ENCODE assay signal across 9 mouse cellular contexts in the genomic region with DNA sequence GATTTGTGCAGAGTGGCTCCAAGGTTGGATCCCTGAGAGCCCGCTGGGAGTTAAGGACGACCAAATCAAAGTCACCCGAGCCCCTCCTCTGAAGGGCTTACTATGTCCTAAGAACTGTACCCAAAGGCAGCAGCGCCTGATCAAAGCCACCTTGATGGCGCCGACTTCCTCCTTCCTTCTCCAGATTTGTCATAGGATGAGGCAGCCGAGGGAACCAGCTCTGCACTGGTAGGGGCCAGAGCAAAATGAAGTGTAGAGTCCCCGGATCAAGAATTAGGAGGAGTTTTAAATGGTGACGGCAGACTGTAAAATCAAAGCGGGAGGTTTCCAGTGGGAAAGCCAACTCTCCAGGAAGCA. TPM values are rescaled to one million over a fixed set of nuclear protein-coding genes. Genes with fewer than 3 reads are reported as not detected.
DNase-seq lines count a peak whose midpoint lies in the region; ATAC-seq lines count a peak whose summit lies in the region.
"Had no signal": no experiment of that assay in that cellular context is flagged by ENCODE, and none has a peak within 500 bp of the region (broad histone marks: within the 10 kb centered on the region; RNA-seq: fewer than 3 reads in every experiment).

No protein-coding gene starts in this region.

- no peaks in the 10 kb centered on the region for H3K27me3 ChIP-seq in liver, embryonic 11.5 days (replicated peaks; ENCODE audit: control insufficient read depth, insufficient read depth, low read length)
- H3K27me3 ChIP-seq in forebrain, embryonic 11.5 days (ENCODE audit: control insufficient read depth, insufficient read depth, low read length): no peaks in the 10 kb centered on the region
- H3K27me3 ChIP-seq in intestine, embryonic 14.5 days (replicated peaks; ENCODE audit: control insufficient read depth, insufficient read depth, low read length): no peaks in the 10 kb centered on the region
- no peaks in the 10 kb centered on the region for H3K27me3 ChIP-seq in neural tube, embryonic 13.5 days

- H3K4me1 ChIP-seq in liver, embryonic 11.5 days (replicated peaks; ENCODE audit: control insufficient read depth, insufficient read depth, low read length): peaks cover 6% of the 10 kb centered on the region; the same call in 1 of the 2 replicates
- H3K4me1 ChIP-seq in forebrain, embryonic 11.5 days (replicated peaks; ENCODE audit: control insufficient read depth, insufficient read depth, low read length): peaks cover 10% of the 10 kb centered on the region
- peaks cover 13% of the 10 kb centered on the region; the same call in 1 of the 2 replicates for H3K4me1 ChIP-seq in intestine, embryonic 14.5 days (replicated peaks; ENCODE audit: control insufficient read depth, insufficient read depth, low read length)
- peaks cover 24% of the 10 kb centered on the region for H3K4me1 ChIP-seq in neural tube, embryonic 13.5 days (replicated peaks)
- H3K4me1 ChIP-seq: megakaryocyte, embryonic 14.5 days had no signal

- no peak overlapping the region for H3K9ac ChIP-seq in liver, embryonic 11.5 days (ENCODE audit: low read depth, low read length)
- H3K9ac ChIP-seq in forebrain, embryonic 11.5 days (ENCODE audit: low read length): peak overlapping the region; percentile 35
- peak overlapping the region; percentile 12 for H3K9ac ChIP-seq in intestine, embryonic 14.5 days (ENCODE audit: low read length)
- peak overlapping the region; percentile 47; the same call in 1 of the 2 replicates for H3K9ac ChIP-seq in neural tube, embryonic 13.5 days

- peaks cover under 1% of the 10 kb centered on the region; the same call in 1 of the 2 replicates for H3K9me3 ChIP-seq in liver, embryonic 11.5 days (ENCODE audit: control insufficient read depth, low read length)
- H3K9me3 ChIP-seq in forebrain, embryonic 11.5 days (ENCODE audit: control insufficient read depth, low read length): peaks cover 4% of the 10 kb centered on the region; the same call in 1 of the 2 replicates
- H3K9me3 ChIP-seq in intestine, embryonic 14.5 days (ENCODE audit: control insufficient read depth, low read length): peaks cover 3% of the 10 kb centered on the region
- peaks cover 6% of the 10 kb centered on the region for H3K9me3 ChIP-seq in neural tube, embryonic 13.5 days

- no peaks in the 10 kb centered on the region for H3K36me3 ChIP-seq in liver, embryonic 11.5 days (ENCODE audit: control insufficient read depth, insufficient read depth, low read length)
- H3K36me3 ChIP-seq in forebrain, embryonic 11.5 days (ENCODE audit: control insufficient read depth, insufficient read depth, low read length): no peaks in the 10 kb centered on the region
- no peaks in the 10 kb centered on the region for H3K36me3 ChIP-seq in intestine, embryonic 14.5 days (ENCODE audit: control insufficient read depth, insufficient read depth, low read length)
- no peaks in the 10 kb centered on the region for H3K36me3 ChIP-seq in neural tube, embryonic 13.5 days

- H3K4me2 ChIP-seq in liver, embryonic 11.5 days: peak overlapping the region; percentile 21
- H3K4me2 ChIP-seq in forebrain, embryonic 11.5 days (ENCODE audit: low read depth, low read length, severe bottlenecking): peak overlapping the region; percentile 28
- peak overlapping the region; percentile 42 for H3K4me2 ChIP-seq in intestine, embryonic 14.5 days (ENCODE audit: low read length)
- H3K4me2 ChIP-seq in neural tube, embryonic 13.5 days: peak overlapping the region; percentile 44

- no peak for DNase-seq in liver, embryonic 11.5 days (ENCODE audit: low spot score)
- DNase-seq in liver: no peak
- DNase-seq in forebrain, embryonic 11.5 days (ENCODE audit: low spot score): no peak
- DNase-seq in intestine, embryonic 14.5 days (ENCODE audit: low spot score): no peak
- DNase-seq in left cerebral cortex, postnatal 36 days (ENCODE audit: low spot score in 2 of 2): no peak
- DNase-seq in gastrocnemius, adult 18-20 months (ENCODE audit: low spot score): no peak
- DNase-seq: cerebellum, adult 8-10 months had no signal

- no peak for ATAC-seq in liver, embryonic 11.5 days (replicated peaks; ENCODE audit: low FRiP score)
- no peak for ATAC-seq in forebrain, embryonic 11.5 days (replicated peaks; ENCODE audit: low FRiP score)
- 0 out of 2 replicates have a peak, but pooled peaks have one; percentile 23 for ATAC-seq in intestine, embryonic 14.5 days (replicated peaks; ENCODE audit: low FRiP score, low TSS enrichment, low read depth)
- ATAC-seq in neural tube, embryonic 13.5 days (ENCODE audit: low read depth): no peak; the same call in 1 of the 2 replicates

- peak overlapping the region; percentile 2; the same call in 1 of the 2 replicates for H3K4me3 ChIP-seq in liver, embryonic 11.5 days (ENCODE audit: low read depth, low read length)
- peak overlapping the region; percentile 5 for H3K4me3 ChIP-seq in forebrain, embryonic 11.5 days (ENCODE audit: low read depth, low read length)
- peak overlapping the region; percentile 27; the same call in 1 of the 2 replicates for H3K4me3 ChIP-seq in intestine, embryonic 14.5 days (ENCODE audit: low read depth, low read length)
- peak overlapping the region; percentile 14; the same call in 1 of the 2 replicates for H3K4me3 ChIP-seq in neural tube, embryonic 13.5 days
- H3K4me3 ChIP-seq: megakaryocyte, embryonic 14.5 days had no signal

- intact Hi-C loops in left cerebral cortex, postnatal 36 days (cut with DNase I): no loop called here

- no peak overlapping the region for H3K27ac ChIP-seq in liver, embryonic 11.5 days (ENCODE audit: low read depth, low read length)
- peak overlapping the region; percentile 84 for H3K27ac ChIP-seq in forebrain, embryonic 11.5 days (ENCODE audit: low read depth, low read length)
- no peak overlapping the region for H3K27ac ChIP-seq in intestine, embryonic 14.5 days (ENCODE audit: low read depth)
- peak overlapping the region; percentile 67 for H3K27ac ChIP-seq in neural tube, embryonic 13.5 days (replicated peaks)

- WGBS in liver, embryonic 11.5 days: 28% methylated on average over 10 of the region's 10 CpGs
- 9% methylated on average over 10 of the region's 10 CpGs for WGBS in forebrain, embryonic 11.5 days
- WGBS in intestine, embryonic 14.5 days: 29% methylated on average over 10 of the region's 10 CpGs
- 2% methylated on average over 10 of the region's 10 CpGs for WGBS in neural tube, embryonic 13.5 days

RNA-seq across cellular contexts. Expression of a gene that starts 10.6 kb away (rescaled TPM):
- 4.1 and 4.4 TPM in 2 replicates for polyA plus RNA-seq in liver, embryonic 11.5 days (2014; fragmentation: Nextera tagmentation; extraction: Ambion mirVana)
- 12.3 TPM in 2 replicates for polyA plus RNA-seq in forebrain, embryonic 11.5 days (2014; fragmentation: Nextera tagmentation; extraction: Ambion mirVana)
- polyA plus RNA-seq in intestine, embryonic 14.5 days (2014; fragmentation: Nextera tagmentation; extraction: Ambion mirVana): 12.1 and 12.3 TPM in 2 replicates
- polyA plus RNA-seq in neural tube, embryonic 13.5 days (2015; fragmentation: Nextera tagmentation; extraction: Ambion mirVana): 8.8 TPM in 2 replicates
- total RNA-seq in left cerebral cortex, postnatal 36 days (2021): 10 to 100 TPM in 1 of 2 experiments, 1 to 10 TPM in 1; 8.3 to 12.0 TPM
- 10 to 100 TPM in 1 of 2 experiments, 1 to 10 TPM in 1; 6.2 to 11.5 TPM for total RNA-seq in gastrocnemius, adult 18-20 months (2021)

Comparison
In these comparisons a context has a peak if more than half of its experiments do, and no peak if none do; other contexts are left out.
1. H3K27ac ChIP-seq: peak in forebrain, embryonic 11.5 days (single experiment) and neural tube, embryonic 13.5 days (single experiment); none in liver, embryonic 11.5 days (single experiment) and intestine, embryonic 14.5 days (single experiment).
2. Peak in every context shown above with its lines, with median percentiles within 50 percentile points of each other: H3K4me2 ChIP-seq and H3K4me3 ChIP-seq.